Mouse (Mus musculus): ENCODE data around the gene Ankrd42. TPM values are rescaled to one million over a fixed set of nuclear protein-coding genes. Genes with fewer than 3 reads are reported as not detected.

Ankrd42 gene
- polyA plus RNA-seq, 1 experiment from 2014 or later = 10.0 TPM

DNA sequence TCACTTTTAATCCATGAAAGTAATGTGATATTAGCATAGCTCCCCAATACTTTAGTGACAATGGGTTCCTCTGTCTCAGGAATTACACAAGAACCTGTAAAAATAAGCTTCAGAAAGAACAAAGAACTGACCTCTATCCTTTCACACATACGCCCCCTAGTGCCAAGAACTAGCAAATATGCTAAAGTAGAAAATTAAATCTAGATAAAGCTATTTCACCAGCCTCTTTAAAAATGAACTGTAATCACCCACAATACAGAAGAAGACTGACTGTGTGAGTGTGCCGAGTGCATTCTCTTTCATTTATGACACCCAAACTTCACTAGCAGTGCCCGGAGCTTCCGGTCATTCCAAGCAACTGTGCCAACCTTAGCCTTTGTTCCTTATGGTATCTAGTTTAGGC lies 86.0 kb downstream of the Ankrd42 start:
- WGBS = 56% methylated on average over 4 of the region's 4 CpGs
- H3K27ac ChIP-seq = peak overlapping the region; percentile 70; the same call in 1 of the 2 replicates
- H3K4me1 ChIP-seq (replicated peaks) = no peaks in the 10 kb centered on the region
- H3K36me3 ChIP-seq = no peaks in the 10 kb centered on the region
- H3K27me3 ChIP-seq (ENCODE audit: insufficient read depth, poor library complexity, severe bottlenecking) = no peaks in the 10 kb centered on the region
- no peaks in the 10 kb centered on the region for H3K9me3 ChIP-seq
- DNase-seq (ENCODE audit: low spot score) = peak; percentile 7
- no peak overlapping the region for H3K4me3 ChIP-seq

DNA sequence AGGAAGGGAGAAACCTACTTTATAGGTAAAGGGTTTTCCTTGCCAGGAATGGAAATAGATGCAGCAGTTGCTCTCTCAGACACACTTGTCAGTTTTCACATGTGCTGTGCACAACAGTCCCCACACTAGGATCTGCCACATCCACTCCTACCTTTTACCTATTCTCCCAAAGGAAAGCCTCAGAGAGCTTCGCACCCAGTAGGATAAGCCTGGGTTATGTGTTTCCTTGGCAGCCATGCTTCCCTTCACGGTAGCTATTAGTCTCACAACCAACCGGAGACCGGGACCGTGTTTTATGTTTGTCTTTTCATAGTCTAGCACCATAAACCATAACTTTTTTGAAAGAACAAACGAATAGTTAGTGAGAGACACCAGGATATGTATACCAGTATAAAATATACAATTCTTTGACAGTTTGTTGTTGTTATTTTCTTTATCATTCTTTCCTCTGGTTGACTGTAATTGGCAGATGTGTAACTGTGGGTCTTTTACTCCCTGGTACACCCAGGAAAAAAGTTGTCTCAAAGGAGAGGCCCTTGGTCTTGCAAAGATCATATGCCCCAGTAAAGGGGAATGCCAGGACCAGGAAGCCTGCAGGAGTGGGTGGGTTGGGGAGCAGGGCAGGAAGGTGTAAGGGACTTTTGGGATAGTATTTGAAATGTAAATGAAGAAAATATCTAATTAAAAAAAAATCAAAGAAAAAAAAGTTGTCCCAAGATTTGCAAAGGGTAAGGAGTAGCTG lies 86.5 kb downstream of the Ankrd42 start:
- Histone ChIP-seq H3K4me3 (no peak overlapping the region), H3K27ac (0 out of 2 replicates have a peak overlapping the region, but pooled peaks have one; percentile 40), H3K27me3 (ENCODE audit: insufficient read depth, poor library complexity, severe bottlenecking) (no peaks in the 10 kb centered on the region), H3K36me3 (no peaks in the 10 kb centered on the region), H3K4me1 (replicated peaks) (no peaks in the 10 kb centered on the region), H3K9me3 (no peaks in the 10 kb centered on the region)
- DNase-seq (ENCODE audit: low spot score) = no peak
- 89% methylated on average over 6 of the region's 6 CpGs for WGBS

DNA sequence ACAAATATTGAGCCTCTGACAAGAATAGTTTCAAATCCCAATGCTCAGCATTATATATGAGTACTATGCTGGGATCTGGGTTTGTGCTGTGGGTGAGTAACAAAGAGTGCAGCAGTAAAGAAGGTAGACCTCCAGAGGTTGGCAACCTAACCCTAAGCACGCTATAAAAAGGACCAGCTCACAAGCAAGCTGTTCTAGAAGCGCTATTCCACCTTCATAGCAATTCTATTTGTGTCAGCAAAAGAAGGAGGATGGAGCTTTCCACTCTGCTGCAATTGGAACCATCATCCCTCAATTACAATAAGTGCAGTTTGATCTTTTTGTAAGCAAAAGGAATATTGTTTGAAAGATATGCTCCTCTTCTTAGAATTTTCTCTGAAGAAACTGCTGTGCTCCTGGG lies 90.2 kb downstream of the Ankrd42 start:
- DNase-seq (ENCODE audit: low spot score) = no peak
- WGBS = 75% methylated on average over 2 of the region's 2 CpGs
- H3K36me3 ChIP-seq = no peaks in the 10 kb centered on the region
- no peak overlapping the region for H3K4me3 ChIP-seq
- H3K9me3 ChIP-seq = no peaks in the 10 kb centered on the region
- H3K27ac ChIP-seq = no peak overlapping the region
- H3K27me3 ChIP-seq (ENCODE audit: insufficient read depth, poor library complexity, severe bottlenecking) = no peaks in the 10 kb centered on the region
- H3K4me1 ChIP-seq (replicated peaks) = no peaks in the 10 kb centered on the region

DNA sequence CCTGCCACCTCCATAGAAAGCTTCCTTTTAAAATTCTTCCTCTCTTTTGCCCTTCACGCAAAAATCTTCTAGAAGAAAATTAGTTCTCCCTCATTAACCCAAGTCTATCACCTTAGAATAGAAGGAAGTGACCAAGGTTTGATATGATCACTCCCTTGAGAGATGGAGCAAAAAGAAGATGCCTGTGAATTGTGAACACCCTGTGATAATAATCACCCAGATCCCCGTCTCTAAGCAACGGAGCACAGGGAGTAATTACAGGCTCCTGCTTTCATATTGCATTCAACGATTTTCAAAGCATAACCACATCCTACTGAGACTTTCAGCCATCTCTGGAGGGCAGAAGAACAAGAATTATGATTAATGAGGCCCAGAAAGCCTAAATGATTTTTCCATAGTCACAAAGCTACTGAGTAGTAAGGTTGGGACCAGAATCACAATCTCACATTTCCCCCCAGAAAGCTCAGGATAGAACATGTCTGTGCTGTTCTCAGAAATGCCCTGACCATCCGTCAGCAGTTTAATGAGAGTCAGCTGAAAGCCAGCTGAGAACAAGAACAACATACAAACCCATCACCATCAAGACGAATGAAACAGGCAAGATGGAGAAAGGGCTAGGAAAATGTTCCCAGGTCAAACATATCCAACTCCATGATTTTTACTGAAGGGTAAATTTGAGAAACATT lies 104.4 kb downstream of the Ankrd42 start:
- Histone ChIP-seq H3K4me1 (replicated peaks) (no peaks in the 10 kb centered on the region), H3K27ac (no peak overlapping the region), H3K27me3 (ENCODE audit: insufficient read depth, poor library complexity, severe bottlenecking) (no peaks in the 10 kb centered on the region), H3K9me3 (no peaks in the 10 kb centered on the region), H3K36me3 (no peaks in the 10 kb centered on the region), H3K4me3 (no peak overlapping the region)
- no peak for DNase-seq (ENCODE audit: low spot score)
- 62% methylated on average over 6 of the region's 6 CpGs for WGBS

Other genes starting within 250 kb of the Ankrd42 start
- gene Ccdc90b, start 76.0 kb downstream of the Ankrd42 start, polyA plus RNA-seq (2016; fragmentation: Nextera tagmentation; extraction: Ambion mirVana) = 62.8 and 63.2 TPM in 2 replicates
- gene Pcf11, start 32.8 kb upstream of the Ankrd42 start, polyA plus RNA-seq (2016; fragmentation: Nextera tagmentation; extraction: Ambion mirVana) = 13.9 and 16.5 TPM in 2 replicates
- 11.1 and 14.7 TPM in 2 replicates for gene Rab30, start 104.5 kb upstream of the Ankrd42 start, polyA plus RNA-seq (2016; fragmentation: Nextera tagmentation; extraction: Ambion mirVana)
- 17.4 and 23.9 TPM in 2 replicates for gene Ddias, start 237.1 kb upstream of the Ankrd42 start, polyA plus RNA-seq (2016; fragmentation: Nextera tagmentation; extraction: Ambion mirVana)
- 19.8 and 22.5 TPM in 2 replicates for gene Prcp, start 237.3 kb upstream of the Ankrd42 start, polyA plus RNA-seq (2016; fragmentation: Nextera tagmentation; extraction: Ambion mirVana)

Data from hindbrain, embryonic 10.5 days (tissue).